Mouse (Mus musculus): ENCODE measurements around the gene Tlr5. TPM values are rescaled to one million over a fixed set of nuclear protein-coding genes. Genes with fewer than 3 reads are reported as not detected.

Tlr5 gene
- polyA plus RNA-seq, 3 experiments from 2014 or later, result not detected

DNA sequence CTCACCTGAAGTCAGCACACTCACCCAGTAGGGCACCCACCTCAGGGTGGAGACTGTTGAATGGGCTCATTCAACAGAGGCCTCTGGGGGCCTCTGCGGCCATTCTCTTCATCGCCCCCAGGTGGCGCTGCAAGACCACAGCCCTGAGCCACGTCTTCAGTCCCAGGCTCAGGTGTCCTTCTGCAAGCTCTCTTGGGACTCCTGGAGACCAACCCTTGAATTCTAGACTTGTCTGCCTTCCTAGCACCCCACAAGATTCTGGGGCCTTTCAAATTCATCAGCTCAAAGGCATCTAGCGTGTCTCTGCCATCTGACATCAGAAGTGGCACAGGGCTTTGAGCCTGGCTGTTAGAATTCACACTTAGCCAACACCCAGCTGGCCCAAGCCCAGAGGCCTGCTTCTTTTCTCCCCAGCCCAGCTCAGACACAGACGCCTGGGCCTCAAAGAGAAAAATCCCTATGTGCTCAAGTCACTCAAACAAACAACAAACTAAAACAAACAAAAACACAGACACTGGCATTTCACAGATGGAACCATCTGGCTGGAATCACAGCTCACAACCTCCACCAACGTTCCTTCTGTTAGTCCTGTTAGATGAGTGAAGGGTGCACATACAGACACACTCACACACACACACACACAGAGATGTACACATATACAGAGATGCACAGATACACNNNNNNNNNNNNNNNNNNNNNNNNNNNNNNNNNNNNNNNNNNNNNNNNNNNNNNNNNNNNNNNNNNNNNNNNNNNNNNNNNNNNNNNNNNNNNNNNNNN is 36.6 kb downstream of the Tlr5 start:
- ATAC-seq, result peak; percentile 88

Other genes with a start within 250 kb of the Tlr5 start
- not detected for gene Ccdc185, start 205.6 kb upstream of the Tlr5 start, polyA plus RNA-seq (2017; shearing (Covaris generic))
- gene Susd4, start 190.9 kb upstream of the Tlr5 start, polyA plus RNA-seq (2017; shearing (Covaris generic)), result 1 to 10 TPM in 2 of 3 experiments, not detected in 1; 3.9 to 5.5 TPM

Data from inflammation-experienced regulatory T-cells, adult 6 months (primary cell).